Comparison of ENCODE assay signal across 12 mouse cellular contexts in the genomic region with DNA sequence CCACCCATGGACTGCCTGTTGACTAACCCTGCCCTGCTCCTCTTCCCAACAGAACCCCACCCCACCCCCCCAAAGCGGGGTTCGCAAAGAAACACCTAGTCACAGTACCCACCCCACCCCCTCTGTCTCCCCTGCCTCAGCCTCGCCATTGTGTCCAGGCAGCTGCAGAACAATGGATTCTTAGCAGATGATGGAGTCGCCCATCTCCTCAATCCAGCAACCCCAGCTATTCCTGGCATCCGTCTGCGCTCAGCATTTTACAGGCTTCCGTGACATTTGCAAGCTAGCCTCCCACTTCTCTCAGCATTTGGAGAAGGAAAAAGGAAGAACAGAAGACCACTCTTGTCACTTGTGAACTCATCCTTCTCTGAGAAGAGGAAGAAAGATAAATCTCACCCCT. TPM values are rescaled to one million over a fixed set of nuclear protein-coding genes. Genes with fewer than 3 reads are reported as not detected.
DNase-seq lines count a peak whose midpoint lies in the region; ATAC-seq and TF ChIP-seq lines count a peak whose summit lies in the region.
"Had no signal": no experiment of that assay in that cellular context is flagged by ENCODE, and none has a peak within 500 bp of the region (broad histone marks: within the 10 kb centered on the region; RNA-seq: fewer than 3 reads in every experiment).

No protein-coding gene starts in this region.

- no peaks in the 10 kb centered on the region for H3K36me3 ChIP-seq in hindbrain, embryonic 10.5 days
- no peaks in the 10 kb centered on the region for H3K36me3 ChIP-seq in midbrain, postnatal 0 days (ENCODE audit: insufficient read depth, low read length)
- H3K36me3 ChIP-seq in lung, postnatal 0 days (ENCODE audit: insufficient read depth, low read length), result no peaks in the 10 kb centered on the region

- peak overlapping the region; percentile 38 for H3K4me3 ChIP-seq in hindbrain, embryonic 10.5 days
- no peak overlapping the region for H3K4me3 ChIP-seq in midbrain, postnatal 0 days (ENCODE audit: low read depth, low read length)
- no peak overlapping the region for H3K4me3 ChIP-seq in lung, postnatal 0 days (ENCODE audit: low read depth, low read length)
- H3K4me3 ChIP-seq in gastrocnemius, adult 2 months, result no peak overlapping the region

- DNase-seq in kidney, postnatal 4 days, result peak; percentile 21 to 42
- no peak for DNase-seq in kidney, postnatal 25 days
- DNase-seq in embryo, embryonic 11 days, result peak; percentile 45
- DNase-seq in hindbrain, embryonic 10.5 days (ENCODE audit: low spot score), result peak; percentile 46
- DNase-seq in midbrain, postnatal 0 days (ENCODE audit: low spot score), result no peak
- DNase-seq in cerebellum, adult 8-10 months, result no peak
- no peak for DNase-seq in lung, postnatal 0 days (ENCODE audit: low spot score)
- DNase-seq in gastrocnemius, adult 2 months, result no peak
- DNase-seq: kidney, postnatal 10 days; thymus, postnatal 14 days had no signal

- H3K4me2 ChIP-seq in midbrain, postnatal 0 days (ENCODE audit: low read depth, low read length, poor library complexity, severe bottlenecking), result peak overlapping the region; percentile 28; the same call in 1 of the 2 replicates
- no peak overlapping the region for H3K4me2 ChIP-seq in lung, postnatal 0 days (replicated peaks; ENCODE audit: low read depth, low read length)

- peaks cover 20% of the 10 kb centered on the region for H3K4me1 ChIP-seq in hindbrain, embryonic 10.5 days (replicated peaks)
- no peaks in the 10 kb centered on the region; the same call in 1 of the 2 replicates for H3K4me1 ChIP-seq in midbrain, postnatal 0 days (ENCODE audit: insufficient read depth, low read length)
- no peaks in the 10 kb centered on the region for H3K4me1 ChIP-seq in lung, postnatal 0 days (ENCODE audit: insufficient read depth, low read depth, low read length)

- ATAC-seq in midbrain, postnatal 0 days (ENCODE audit: low FRiP score), result no peak
- no peak for ATAC-seq in lung, postnatal 0 days
- ATAC-seq: Patski had no signal

- 11% methylated on average over 7 of the region's 7 CpGs for WGBS in hindbrain, embryonic 10.5 days
- 11% methylated on average over 7 of the region's 7 CpGs for WGBS in midbrain, postnatal 0 days
- 16% methylated on average over 7 of the region's 7 CpGs for WGBS in lung, postnatal 0 days

- H3K27ac ChIP-seq in hindbrain, embryonic 10.5 days, result peak overlapping the region; percentile 82
- no peak overlapping the region for H3K27ac ChIP-seq in midbrain, postnatal 0 days (ENCODE audit: low read depth, low read length)
- H3K27ac ChIP-seq in lung, postnatal 0 days (ENCODE audit: low read length), result no peak overlapping the region
- H3K27ac ChIP-seq in gastrocnemius, adult 2 months, result no peak overlapping the region
- H3K27ac ChIP-seq: liver, embryonic 14.5 days had no signal

- H3K9ac ChIP-seq in midbrain, postnatal 0 days (replicated peaks; ENCODE audit: low read length, poor library complexity, severe bottlenecking), result 0 out of 2 replicates have a peak overlapping the region, but pooled peaks have one; percentile 44
- no peak overlapping the region for H3K9ac ChIP-seq in lung, postnatal 0 days (replicated peaks; ENCODE audit: low read depth)
- H3K9ac ChIP-seq: liver, embryonic 14.5 days had no signal

- no peaks in the 10 kb centered on the region for H3K9me3 ChIP-seq in hindbrain, embryonic 10.5 days
- no peaks in the 10 kb centered on the region for H3K9me3 ChIP-seq in midbrain, postnatal 0 days (ENCODE audit: low read length)
- H3K9me3 ChIP-seq in lung, postnatal 0 days (ENCODE audit: low read length), result no peaks in the 10 kb centered on the region

- TF ChIP-seq EP300 in lung, postnatal 0 days (IDR thresholded peaks at IDR 0.05), result no peak

- no peaks in the 10 kb centered on the region for H3K27me3 ChIP-seq in hindbrain, embryonic 10.5 days (ENCODE audit: insufficient read depth, poor library complexity, severe bottlenecking)
- no peaks in the 10 kb centered on the region for H3K27me3 ChIP-seq in midbrain, postnatal 0 days (ENCODE audit: insufficient read depth, low read length)
- no peaks in the 10 kb centered on the region for H3K27me3 ChIP-seq in lung, postnatal 0 days (replicated peaks; ENCODE audit: insufficient read depth, low read length)
- H3K27me3 ChIP-seq: Patski had no signal

- intact Hi-C loops in gastrocnemius, adult 2 months (cut with DNase I), result no loop called here

- no peak for TF ChIP-seq CTCF in midbrain, postnatal 0 days (IDR thresholded peaks at IDR 0.05)
- TF ChIP-seq CTCF in lung, postnatal 0 days (IDR thresholded peaks at IDR 0.05), result no peak
- no peak for TF ChIP-seq CTCF in gastrocnemius, adult 2 months (IDR thresholded peaks at IDR 0.05)

RNA-seq across cellular contexts. Expression of a gene that starts 21.8 kb away (rescaled TPM):
- 150 and 167 TPM in 2 replicates for polyA plus RNA-seq in hindbrain, embryonic 10.5 days (2016; fragmentation: Nextera tagmentation; extraction: Ambion mirVana)
- 50.4 and 54.2 TPM in 2 replicates for total RNA-seq in midbrain, postnatal 0 days (2014; rRNA removed)
- 62.0 and 69.6 TPM in 2 replicates for polyA plus RNA-seq in midbrain, postnatal 0 days (2015; fragmentation: Nextera tagmentation; extraction: Ambion mirVana)
- polyA plus RNA-seq in lung, postnatal 0 days (2015; fragmentation: Nextera tagmentation; extraction: Ambion mirVana), result 44.7 and 45.3 TPM in 2 replicates
- 10 to 100 TPM; 11.7 to 17.6 TPM for total RNA-seq in gastrocnemius, adult 2 months (2021)

RNA-seq across cellular contexts. Expression of a gene that starts 27.4 kb away (rescaled TPM):
- polyA plus RNA-seq in hindbrain, embryonic 10.5 days (2016; fragmentation: Nextera tagmentation; extraction: Ambion mirVana), result 782 and 875 TPM in 2 replicates
- 60.1 and 93.3 TPM in 2 replicates for total RNA-seq in midbrain, postnatal 0 days (2014; rRNA removed)
- 243 and 244 TPM in 2 replicates for polyA plus RNA-seq in midbrain, postnatal 0 days (2015; fragmentation: Nextera tagmentation; extraction: Ambion mirVana)
- 234 and 251 TPM in 2 replicates for polyA plus RNA-seq in lung, postnatal 0 days (2015; fragmentation: Nextera tagmentation; extraction: Ambion mirVana)
- total RNA-seq in gastrocnemius, adult 2 months (2021), result 10 to 100 TPM; 23.3 to 37.8 TPM

RNA-seq across cellular contexts. Expression of a gene that starts 53.3 kb away (rescaled TPM):
- polyA plus RNA-seq in hindbrain, embryonic 10.5 days (2016; fragmentation: Nextera tagmentation; extraction: Ambion mirVana), result 87.1 and 99.4 TPM in 2 replicates
- total RNA-seq in midbrain, postnatal 0 days (2014; rRNA removed), result 95.4 and 97.8 TPM in 2 replicates
- polyA plus RNA-seq in midbrain, postnatal 0 days (2015; fragmentation: Nextera tagmentation; extraction: Ambion mirVana), result 102 and 108 TPM in 2 replicates
- polyA plus RNA-seq in lung, postnatal 0 days (2015; fragmentation: Nextera tagmentation; extraction: Ambion mirVana), result 54.2 and 58.6 TPM in 2 replicates
- total RNA-seq in gastrocnemius, adult 2 months (2021), result 10 to 100 TPM; 49.7 to 50.8 TPM

Comparison
In these comparisons a context has a peak if more than half of its experiments do, and no peak if none do; other contexts are left out.
1. DNase-seq: peak in kidney, postnatal 4 days (2 of 2), embryo, embryonic 11 days (single experiment) and hindbrain, embryonic 10.5 days (single experiment); none in kidney, postnatal 25 days (0 of 2), midbrain, postnatal 0 days (single experiment), cerebellum, adult 8-10 months (single experiment), lung, postnatal 0 days (single experiment) and gastrocnemius, adult 2 months (single experiment).